Mouse (Mus musculus) liver, adult 2 months (tissue): ENCODE measurements around the gene Coq5. TPM values are rescaled to one million over a fixed set of nuclear protein-coding genes. Genes with fewer than 3 reads are reported as not detected.
A peak's percentile ranks its signal among the peaks of the same experiment; 100 is the strongest.

Experiments used
- DNase-seq: peaks from one replicate; pipeline ENCODE4 v3.0.0-alpha.2; 2011; ENCODE audit warnings: low read depth, low spot score; ENCODE audit errors: extremely low read depth
- H3K27ac ChIP-seq: fragments of 200-500 bp; replicated peaks from 2 replicates; pipeline ENCODE4 v1.5.1; 2012; ENCODE audit warnings: low read depth, mild to moderate bottlenecking, control low read depth, inconsistent platforms, low read length; ENCODE audit not compliant: insufficient read depth
- H3K27me3 ChIP-seq: fragments of 200-500 bp; 2 replicates; pipeline ENCODE4 v1.6.1; 2012; ENCODE audit warnings: mild to moderate bottlenecking, moderate library complexity, low read length, inconsistent platforms; ENCODE audit not compliant: control insufficient read depth, insufficient read depth
- H3K36me3 ChIP-seq: fragments of 200-500 bp; 2 replicates; pipeline ENCODE4 v1.6.1; 2012; ENCODE audit warnings: low read length, inconsistent platforms; ENCODE audit not compliant: control insufficient read depth, insufficient read depth
- H3K4me1 ChIP-seq: fragments of 200-500 bp; 2 replicates; pipeline ENCODE4 v1.6.1; 2011; ENCODE audit warnings: low read length; ENCODE audit not compliant: control insufficient read depth, insufficient read depth
- H3K4me3 ChIP-seq: fragments of 200-500 bp; 2 replicates; pipeline ENCODE4 v1.5.1; 2011; ENCODE audit warnings: low read depth, mild to moderate bottlenecking, control low read depth, low read length, moderate library complexity; ENCODE audit not compliant: insufficient read depth
- H3K79me2 ChIP-seq: fragments of 200-500 bp; 2 replicates; pipeline ENCODE4 v1.6.1; 2012; ENCODE audit warnings: inconsistent platforms, mild to moderate bottlenecking, low read length, moderate library complexity; ENCODE audit not compliant: control insufficient read depth, insufficient read depth
- H3K9ac ChIP-seq: fragments of 200-500 bp; 2 replicates; pipeline ENCODE4 v1.6.1; 2012; ENCODE audit warnings: low read depth, mild to moderate bottlenecking, control low read depth, inconsistent platforms, low read length
- CTCF ChIP-seq: fragments of 200-500 bp; IDR thresholded peaks from 2 replicates; pipeline ENCODE4 v1.5.1; 2011; ENCODE audit warnings: low read depth, low read length, control low read depth
- POLR2A ChIP-seq: fragments of 200-500 bp; IDR thresholded peaks from 2 replicates; pipeline ENCODE4 v1.6.1; 2011; ENCODE audit warnings: low read length, control low read depth; ENCODE audit not compliant: insufficient read depth; ENCODE audit errors: extremely low read depth
- WGBS: fragments of 180-500 bp; shearing (Covaris S2); methylation state at CpG from one replicate; pipeline ENCODE4 v1.1.7; 2018; 5-methylcytosine and 5-hydroxymethylcytosine counted together
- polyA plus RNA-seq: library from polyadenylated mRNA; depleted of rRNA; stranded (reverse); fragments of >200 nt; gene quantifications from 2 replicates; pipeline ENCODE4 v1.2.3, GENCODE M21; 2012
- total RNA-seq: library from RNA; depleted of rRNA; stranded (reverse); fragments of >200 nt; gene quantifications from 2 replicates; pipeline ENCODE4 v1.2.3, GENCODE M21; 2014

Coq5 gene
- total and polyA plus RNA-seq, 2 experiments, result 13.7 to 20.7 TPM

DNA sequence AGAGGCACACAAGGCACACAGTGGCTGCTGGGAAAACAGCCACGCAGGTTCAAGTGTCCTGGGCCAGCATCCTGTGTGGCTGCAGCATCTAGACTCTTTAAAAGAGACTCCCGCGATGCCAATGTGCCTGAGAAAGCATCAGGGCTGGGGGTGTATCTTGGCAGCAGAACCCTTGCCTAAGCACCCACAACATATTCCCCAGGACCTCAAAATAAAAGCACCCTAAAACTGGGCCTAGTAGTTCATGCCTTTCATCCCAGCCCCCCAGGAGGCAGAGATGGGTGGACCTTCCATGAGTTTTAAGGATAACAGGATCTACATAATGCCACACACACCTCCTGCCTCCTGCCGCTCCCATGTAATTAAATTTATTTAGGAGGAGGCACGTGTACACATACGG is 44.9 kb upstream of the Coq5 start:
- 94% methylated on average over 6 of the region's 6 CpGs for WGBS
- H3K27ac ChIP-seq, result no peak overlapping the region
- H3K27me3 ChIP-seq, result no peaks in the 10 kb centered on the region
- no peaks in the 10 kb centered on the region for H3K36me3 ChIP-seq
- H3K4me1 ChIP-seq, result peaks cover 7% of the 10 kb centered on the region
- no peak for DNase-seq
- no peaks in the 10 kb centered on the region for H3K79me2 ChIP-seq
- H3K9ac ChIP-seq, result no peak overlapping the region
- H3K4me3 ChIP-seq, result no peak overlapping the region
- TF ChIP-seq CTCF (no peak), POLR2A (no peak)

DNA sequence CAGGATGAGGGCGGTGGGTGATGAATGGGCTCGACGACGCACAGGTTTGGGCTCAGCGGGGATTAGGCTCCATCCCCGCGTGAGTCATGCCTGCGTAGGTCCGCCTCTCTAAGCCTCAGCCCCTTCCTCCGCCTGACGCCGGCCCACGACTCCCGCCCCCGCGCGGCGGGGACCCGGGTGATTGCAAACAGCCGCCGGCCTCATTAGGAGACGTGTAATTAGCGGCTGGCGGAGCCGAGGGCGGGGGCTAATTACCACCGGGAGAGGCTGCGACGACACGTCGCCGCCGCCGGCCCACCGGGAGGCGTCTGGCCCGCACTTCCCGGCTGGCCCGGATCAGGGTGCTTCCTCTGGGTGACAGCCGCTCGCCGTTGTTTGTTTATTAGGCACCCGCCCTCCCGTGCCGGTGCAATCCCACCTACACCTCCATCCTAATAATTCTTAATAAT is 44.1 kb upstream of the Coq5 start:
- Histone ChIP-seq H3K27ac (no peak overlapping the region), H3K4me1 (peaks cover 7% of the 10 kb centered on the region), H3K27me3 (no peaks in the 10 kb centered on the region), H3K79me2 (no peaks in the 10 kb centered on the region), H3K4me3 (peak overlapping the region; percentile 40), H3K9ac (peak overlapping the region; percentile 42), H3K36me3 (peaks cover 2% of the 10 kb centered on the region; the same call in 1 of the 2 replicates)
- 6% methylated on average over 45 of the region's 45 CpGs for WGBS
- no peak for DNase-seq
- TF ChIP-seq POLR2A (no peak), CTCF (no peak)

DNA sequence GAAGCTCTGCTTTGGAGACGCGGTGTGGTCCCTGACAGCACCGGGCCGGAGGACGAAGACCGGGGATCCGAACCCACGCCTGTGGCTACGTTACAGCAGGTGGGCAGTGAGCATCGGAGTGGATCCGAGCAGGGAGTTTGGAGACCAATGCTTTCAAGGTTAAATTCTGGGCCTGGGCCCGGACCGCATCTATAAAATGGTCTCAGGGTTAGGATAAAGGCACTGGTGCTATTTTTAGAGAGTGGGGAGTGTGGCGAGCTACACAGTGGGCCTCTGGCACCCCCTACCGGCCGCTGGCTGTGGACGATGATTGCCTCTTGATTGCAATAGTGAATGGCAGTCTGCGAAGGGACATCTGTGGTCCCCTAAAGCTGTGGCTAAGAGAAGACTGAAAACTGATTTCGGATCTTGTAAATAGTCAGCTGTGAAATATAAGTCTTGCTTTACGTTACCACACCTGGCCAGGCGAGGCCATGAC is 43.6 kb upstream of the Coq5 start, which contains the start of gene Pop5:
Gene Pop5, plus strand, starts transcription at position 51 of the 478 bp plus-strand sequence.
- Histone ChIP-seq H3K4me1 (peaks cover 7% of the 10 kb centered on the region), H3K36me3 (peaks cover 3% of the 10 kb centered on the region; the same call in 1 of the 2 replicates), H3K4me3 (peak within 1 kb of the TSS; percentile 40), H3K79me2 (no peaks in the 10 kb centered on the region), H3K27ac (no peak within 1 kb of the TSS), H3K27me3 (no peaks in the 10 kb centered on the region), H3K9ac (peak within 1 kb of the TSS; percentile 42)
- WGBS, result 6% methylated on average over 21 of the region's 21 CpGs
- DNase-seq, result peak; percentile 33
- TF ChIP-seq POLR2A (no peak), CTCF (peak; percentile 95)

DNA sequence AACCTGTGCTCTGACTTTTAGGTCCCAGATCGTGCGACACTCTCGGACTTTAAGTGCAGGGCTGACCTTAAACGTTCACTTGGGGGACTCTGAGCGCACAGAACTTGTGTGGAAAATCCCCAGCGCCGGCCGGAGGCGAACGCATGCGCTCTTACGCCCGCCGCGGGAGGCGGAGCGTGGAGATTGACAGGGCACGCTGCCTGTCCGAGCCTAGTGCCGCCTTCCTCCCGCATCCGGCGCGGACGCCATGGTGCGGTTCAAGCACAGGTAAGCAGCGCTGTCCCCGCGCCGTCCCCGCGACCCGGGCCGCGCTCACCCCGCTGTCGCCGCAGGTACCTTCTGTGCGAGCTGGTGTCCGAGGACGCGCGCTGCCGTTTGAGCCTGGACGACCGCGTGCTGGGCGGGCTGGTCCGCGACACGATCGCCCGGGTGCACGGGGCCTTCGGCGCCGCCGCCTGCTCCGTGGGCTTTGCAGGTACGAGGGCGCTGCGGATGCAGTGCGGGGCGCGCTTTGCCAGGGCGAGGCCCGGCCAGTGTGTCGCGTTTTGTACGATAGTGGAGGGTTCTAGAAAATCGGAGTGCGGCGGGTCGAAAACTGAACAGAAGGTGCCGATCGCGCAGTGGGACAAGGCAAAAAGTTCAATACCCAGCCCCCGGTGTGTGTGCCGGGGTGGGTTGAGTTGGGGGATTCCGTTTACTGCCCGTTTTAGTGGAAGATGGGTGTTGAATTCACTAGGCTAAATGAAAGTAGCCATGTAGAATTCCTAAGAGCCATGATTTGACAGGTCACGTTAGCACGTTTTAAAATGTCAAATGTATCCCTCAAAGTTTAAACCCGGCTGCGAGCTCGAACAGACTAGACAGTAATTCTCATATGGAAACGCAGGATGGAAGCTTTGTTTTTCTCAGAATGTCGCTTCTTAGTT is 41.4 kb upstream of the Coq5 start:
- no peaks in the 10 kb centered on the region for H3K79me2 ChIP-seq
- peak; percentile 79 for DNase-seq
- H3K9ac ChIP-seq, result peak overlapping the region; percentile 89
- TF ChIP-seq POLR2A (peak; percentile 64; the same call in 1 of the 2 replicates), CTCF (no peak)
- WGBS, result under 1% methylated on average over 88 of the region's 88 CpGs
- H3K27ac ChIP-seq, result peak overlapping the region; percentile 42
- H3K4me3 ChIP-seq, result peak overlapping the region; percentile 83
- peaks cover 7% of the 10 kb centered on the region for H3K4me1 ChIP-seq
- H3K36me3 ChIP-seq, result peaks cover 19% of the 10 kb centered on the region; the same call in 1 of the 2 replicates
- no peaks in the 10 kb centered on the region for H3K27me3 ChIP-seq

DNA sequence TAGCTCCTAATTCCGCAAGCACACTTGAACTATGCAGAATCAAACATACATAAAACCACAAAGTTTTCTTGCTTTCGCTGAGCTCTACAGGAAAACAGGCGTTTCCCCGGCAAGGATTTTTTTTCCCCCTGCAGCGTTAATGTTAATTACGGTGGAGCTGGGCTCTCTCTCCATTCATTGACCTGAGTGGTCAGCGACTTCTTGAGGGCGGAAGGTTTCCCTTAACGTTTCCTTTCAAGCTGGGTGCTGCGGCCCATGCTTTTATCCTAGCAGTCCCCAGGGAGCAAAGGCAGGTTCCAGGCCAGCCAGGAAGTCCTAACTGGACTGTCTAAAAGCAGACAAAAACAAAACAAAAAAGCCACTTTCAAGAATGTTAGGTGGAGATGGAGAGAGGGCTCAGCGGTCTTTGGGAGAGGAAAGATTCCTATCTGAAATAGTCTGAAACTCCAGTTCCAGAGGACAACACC is 40.7 kb upstream of the Coq5 start:
- peaks cover 7% of the 10 kb centered on the region for H3K4me1 ChIP-seq
- no peaks in the 10 kb centered on the region for H3K27me3 ChIP-seq
- TF ChIP-seq CTCF (no peak), POLR2A (no peak)
- H3K4me3 ChIP-seq, result 0 out of 2 replicates have a peak overlapping the region, but pooled peaks have one; percentile 83
- no peaks in the 10 kb centered on the region for H3K79me2 ChIP-seq
- peaks cover 25% of the 10 kb centered on the region; the same call in 1 of the 2 replicates for H3K36me3 ChIP-seq
- no peak overlapping the region for H3K9ac ChIP-seq
- DNase-seq, result no peak
- WGBS, result 15% methylated on average over 11 of the region's 11 CpGs
- H3K27ac ChIP-seq, result no peak overlapping the region
